Mouse (Mus musculus): ENCODE results near the gene Crot. TPM values are rescaled to one million over a fixed set of nuclear protein-coding genes. Genes with fewer than 3 reads are reported as not detected.

Gene Crot
- polyA plus RNA-seq, 1 experiment from 2014 or later, result 19.6 TPM

GRCm38 (mm10) chr5:8928440-8928839 lies 68.7 kb downstream of the Crot start:
- 90% methylated on average over 9 of the region's 9 CpGs for WGBS
- Histone ChIP-seq H3K9me3 (ENCODE audit: control insufficient read depth, low read length) (peaks cover 7% of the 10 kb centered on the region; the same call in 1 of the 2 replicates), H3K9ac (replicated peaks; ENCODE audit: low read depth, low read length) (no peak overlapping the region), H3K4me2 (ENCODE audit: low read length) (no peak overlapping the region), H3K27ac (ENCODE audit: low read length) (no peak overlapping the region), H3K4me3 (replicated peaks; ENCODE audit: low read length) (no peak overlapping the region), H3K4me1 (replicated peaks; ENCODE audit: control insufficient read depth, insufficient read depth, low read length) (no peaks in the 10 kb centered on the region), H3K36me3 (ENCODE audit: control insufficient read depth, insufficient read depth) (no peaks in the 10 kb centered on the region), H3K27me3 (replicated peaks; ENCODE audit: control insufficient read depth, insufficient read depth, low read length) (no peaks in the 10 kb centered on the region)
- ATAC-seq, result no peak

GRCm38 (mm10) chr5:8917069-8917468 lies 80.1 kb downstream of the Crot start:
- Histone ChIP-seq H3K9ac (replicated peaks; ENCODE audit: low read depth, low read length) (no peak overlapping the region), H3K27me3 (replicated peaks; ENCODE audit: control insufficient read depth, insufficient read depth, low read length) (no peaks in the 10 kb centered on the region), H3K36me3 (ENCODE audit: control insufficient read depth, insufficient read depth) (no peaks in the 10 kb centered on the region), H3K4me2 (ENCODE audit: low read length) (no peak overlapping the region), H3K27ac (ENCODE audit: low read length) (no peak overlapping the region), H3K4me1 (replicated peaks; ENCODE audit: control insufficient read depth, insufficient read depth, low read length) (no peaks in the 10 kb centered on the region), H3K9me3 (ENCODE audit: control insufficient read depth, low read length) (no peaks in the 10 kb centered on the region), H3K4me3 (replicated peaks; ENCODE audit: low read length) (no peak overlapping the region)
- ATAC-seq, result no peak
- WGBS, result 87% methylated on average over 6 of the region's 6 CpGs

- Histone ChIP-seq H3K9ac (replicated peaks; ENCODE audit: low read depth, low read length) (no peak overlapping the region), H3K27me3 (replicated peaks; ENCODE audit: control insufficient read depth, insufficient read depth, low read length) (no peaks in the 10 kb centered on the region), H3K9me3 (ENCODE audit: control insufficient read depth, low read length) (no peaks in the 10 kb centered on the region), H3K36me3 (ENCODE audit: control insufficient read depth, insufficient read depth) (no peaks in the 10 kb centered on the region), H3K4me1 (replicated peaks; ENCODE audit: control insufficient read depth, insufficient read depth, low read length) (no peaks in the 10 kb centered on the region), H3K4me2 (ENCODE audit: low read length) (no peak overlapping the region), H3K4me3 (replicated peaks; ENCODE audit: low read length) (no peak overlapping the region), H3K27ac (ENCODE audit: low read length) (no peak overlapping the region)
- 85% methylated on average over 2 of the region's 2 CpGs for WGBS
- ATAC-seq, result no peak
Observed at GRCm38 (mm10) chr5:8916400-8916799, 80.7 kb downstream of the Crot start.

Other genes with a start within 250 kb of the Crot start
- gene Abcb1b, start 199.2 kb downstream of the Crot start, polyA plus RNA-seq (2015; fragmentation: Nextera tagmentation; extraction: Ambion mirVana), result 0.46 and 0.94 TPM in 2 replicates
- gene Abcb4, start 103.6 kb downstream of the Crot start, polyA plus RNA-seq (2015; fragmentation: Nextera tagmentation; extraction: Ambion mirVana), result 0.51 and 0.76 TPM in 2 replicates
- 11.9 and 12.1 TPM in 2 replicates for gene Tmem243, start 103.3 kb upstream of the Crot start, polyA plus RNA-seq (2015; fragmentation: Nextera tagmentation; extraction: Ambion mirVana)
- 75.0 and 78.8 TPM in 2 replicates for gene Dmtf1, start 164.5 kb upstream of the Crot start, polyA plus RNA-seq (2015; fragmentation: Nextera tagmentation; extraction: Ambion mirVana)